Mouse (Mus musculus): ENCODE measurements at regions not wholly inside any gene's neighbourhood (a gene's known extent, or its start where the extent isn't known, plus 50 kb on each side); places are given as distances from the start of the nearest gene placed in this dataset.

DNA sequence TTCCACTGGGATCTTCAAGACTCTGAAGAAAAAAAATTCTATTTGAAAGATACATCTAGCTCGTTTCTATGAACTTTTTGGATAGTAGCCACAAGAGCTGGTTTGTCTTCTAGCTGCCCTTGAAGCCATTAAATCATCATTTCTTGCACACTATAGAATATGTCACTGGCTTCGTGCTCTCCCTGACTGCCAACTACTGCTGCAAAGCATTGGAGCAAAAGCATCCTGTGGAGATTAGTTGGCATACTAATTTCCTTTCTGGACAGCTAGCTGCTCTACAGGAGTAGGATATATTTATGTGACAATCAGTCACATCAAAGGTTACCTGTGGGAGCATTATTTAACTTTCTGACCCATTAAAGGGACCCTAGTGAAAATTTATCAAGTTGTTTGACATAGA is 243.1 kb downstream of the Pdgfc start:
- no peak for DNase-seq

- DNase-seq, result no peak
Measured at GRCm38 (mm10) chr3:81289762-81290161, 253.5 kb downstream of the Pdgfc start.

DNA sequence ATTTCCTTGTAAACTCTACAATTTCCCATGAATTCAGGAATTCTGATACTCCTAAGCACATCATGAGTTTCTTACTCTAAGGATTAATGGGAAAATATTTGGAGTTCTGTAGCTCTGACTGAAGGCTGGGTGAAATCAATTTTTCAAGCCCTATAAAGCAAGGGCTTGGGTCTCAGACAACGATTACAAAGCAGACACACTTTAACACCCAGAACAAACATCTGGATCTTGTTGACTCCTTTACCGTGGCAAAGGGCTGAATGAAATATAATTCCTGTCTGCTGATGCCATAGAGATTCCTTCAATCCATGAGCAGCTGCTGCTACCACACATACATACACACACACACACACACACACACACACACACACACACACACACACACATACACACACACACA is 256.2 kb downstream of the Pdgfc start:
- no peak for DNase-seq

DNA sequence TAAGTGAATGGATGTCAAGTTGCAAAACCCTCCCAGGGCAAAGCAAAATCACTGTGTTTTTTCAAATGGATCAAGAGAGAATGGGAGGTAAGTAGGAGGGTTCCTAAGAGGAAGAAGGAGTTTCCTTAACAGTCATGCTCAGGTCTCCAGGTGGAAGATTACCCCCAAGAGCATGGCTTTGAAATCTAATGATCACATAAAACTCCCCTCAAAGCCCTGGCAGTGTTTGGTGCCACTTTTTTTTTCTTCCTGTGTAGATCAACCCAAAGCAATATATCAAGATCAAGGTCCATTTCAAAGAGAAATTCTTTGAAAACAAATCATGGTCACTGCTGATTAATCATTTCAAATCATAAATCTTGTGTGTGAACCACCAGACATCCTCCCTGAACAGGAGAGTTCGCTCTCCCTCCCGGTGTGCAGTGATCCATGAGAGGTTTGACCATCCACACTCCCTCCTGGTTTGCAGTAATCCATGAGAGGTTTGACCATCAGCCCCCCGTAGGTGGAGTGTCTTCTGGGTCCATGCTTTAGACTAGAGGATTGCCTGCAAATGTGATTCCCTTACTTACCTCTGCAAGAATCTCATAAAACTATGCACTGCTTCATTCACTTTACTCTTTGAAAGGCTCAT is 257.1 kb downstream of the Pdgfc start:
- no peak for DNase-seq

- DNase-seq, result no peak
Measured at GRCm38 (mm10) chr3:81304017-81304791, 268.0 kb downstream of the Pdgfc start.

GRCm38 (mm10) chr3:81305412-81306165 is 269.4 kb downstream of the Pdgfc start:
- DNase-seq, result no peak

DNA sequence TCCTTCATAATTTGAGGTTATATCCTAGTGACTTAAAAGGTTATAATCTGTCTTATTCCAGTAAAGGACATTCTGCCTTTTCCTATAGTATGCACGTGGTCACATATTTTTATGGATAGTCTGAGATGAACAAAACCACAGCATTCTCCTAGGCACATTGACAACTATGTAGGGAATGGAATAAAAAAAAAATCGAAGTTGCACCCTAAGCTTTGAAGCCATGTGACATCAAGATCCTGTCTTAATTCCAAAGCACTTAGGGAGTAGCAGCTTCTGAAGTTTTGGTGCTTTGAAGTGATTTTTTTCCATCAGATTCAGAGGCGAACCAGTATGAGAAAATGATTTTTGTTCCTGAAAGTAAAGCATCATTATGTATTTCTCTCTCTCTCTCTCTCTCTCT is 290.6 kb downstream of the Pdgfc start:
- DNase-seq, result no peak

DNA sequence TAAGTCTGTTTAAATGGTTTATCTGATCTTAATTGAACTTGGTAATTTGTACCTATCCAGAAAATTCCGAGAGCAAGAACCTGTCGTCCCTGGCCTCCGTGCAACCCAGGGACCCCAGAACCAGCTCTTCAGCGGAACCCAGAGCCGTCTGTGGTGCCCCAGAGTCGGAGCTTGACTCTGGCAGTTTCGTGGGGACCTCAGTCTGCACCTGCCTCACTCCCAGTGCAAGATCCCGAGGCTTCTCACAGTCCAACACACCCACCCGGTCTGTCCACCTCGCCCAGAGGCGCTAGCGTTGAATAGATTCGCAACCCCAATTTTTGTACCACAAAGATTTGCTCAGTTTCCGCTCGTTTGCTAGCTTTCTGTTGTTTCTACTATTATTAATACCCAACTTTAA is 315.5 kb downstream of the Pdgfc start:
- DNase-seq, result no peak

DNA sequence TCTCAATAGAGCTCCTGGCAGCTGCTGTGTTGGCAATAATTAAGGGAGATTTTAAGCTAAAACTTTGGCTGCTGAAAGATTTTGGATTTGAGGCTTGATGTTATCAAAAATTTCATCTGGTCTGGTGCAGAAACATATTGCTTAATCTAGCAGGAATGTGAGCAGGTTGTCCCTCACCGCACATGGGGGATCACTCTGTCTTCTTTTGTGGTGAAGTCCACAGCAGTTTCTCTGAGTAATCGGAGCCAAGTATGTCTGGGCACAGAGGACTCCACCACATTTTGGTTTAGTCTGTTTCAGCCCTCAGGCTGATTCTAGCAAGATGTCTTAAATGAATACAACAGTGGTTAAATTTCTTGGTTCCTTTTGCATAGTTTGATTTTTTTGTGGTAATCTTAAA is 331.7 kb downstream of the Pdgfc start:
- no peak for DNase-seq

GRCm38 (mm10) chr3:81368642-81369041 is 332.4 kb downstream of the Pdgfc start:
- no peak for DNase-seq

DNA sequence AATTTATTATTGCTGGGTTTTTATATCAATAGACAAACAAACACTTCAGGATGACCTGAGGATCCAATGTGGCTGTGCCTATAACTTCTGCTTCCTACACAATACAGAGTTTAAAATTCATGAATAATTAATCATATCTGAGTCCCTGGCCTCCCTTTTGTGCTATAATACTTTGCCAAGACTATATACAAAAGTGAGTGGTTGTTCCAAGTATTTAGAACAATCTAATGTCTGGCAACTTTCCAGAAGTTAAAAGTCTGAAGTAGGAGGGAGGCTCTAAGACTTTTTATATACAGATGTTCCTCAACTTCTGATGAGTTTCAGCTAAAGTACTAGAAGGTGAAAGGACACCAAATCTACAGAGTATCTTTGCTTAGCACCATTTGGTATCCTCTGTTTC is 333.5 kb downstream of the Pdgfc start:
- DNase-seq, result no peak

- no peak for DNase-seq
Measured at GRCm38 (mm10) chr3:81375990-81376389, 339.8 kb downstream of the Pdgfc start.

GRCm38 (mm10) chr3:81377466-81377865 is 341.2 kb downstream of the Pdgfc start:
- DNase-seq, result no peak

DNA sequence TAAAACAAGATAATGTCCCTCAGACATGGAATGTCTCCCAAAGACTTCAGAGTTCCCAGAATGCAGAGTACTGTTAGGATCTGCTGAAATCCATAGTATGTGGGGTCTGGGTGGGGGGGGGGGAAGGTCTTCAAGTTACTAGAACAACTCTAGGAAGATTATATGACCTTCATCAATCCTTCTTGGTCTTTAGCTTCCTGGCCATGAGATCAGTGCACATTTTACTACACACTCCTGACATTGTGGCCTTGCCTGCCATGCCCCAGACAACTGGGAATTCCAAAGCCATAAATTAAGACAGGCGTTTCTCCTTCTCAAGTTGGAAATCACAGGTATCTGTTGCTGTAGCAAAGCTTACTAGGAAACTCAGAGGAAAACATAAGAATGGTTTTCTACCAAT is 343.1 kb downstream of the Pdgfc start:
- no peak for DNase-seq

GRCm38 (mm10) chr3:81386931-81387330 is 350.7 kb downstream of the Pdgfc start:
- DNase-seq, result no peak

GRCm38 (mm10) chr3:81387634-81388033 is 351.4 kb downstream of the Pdgfc start:
- no peak for DNase-seq

DNA sequence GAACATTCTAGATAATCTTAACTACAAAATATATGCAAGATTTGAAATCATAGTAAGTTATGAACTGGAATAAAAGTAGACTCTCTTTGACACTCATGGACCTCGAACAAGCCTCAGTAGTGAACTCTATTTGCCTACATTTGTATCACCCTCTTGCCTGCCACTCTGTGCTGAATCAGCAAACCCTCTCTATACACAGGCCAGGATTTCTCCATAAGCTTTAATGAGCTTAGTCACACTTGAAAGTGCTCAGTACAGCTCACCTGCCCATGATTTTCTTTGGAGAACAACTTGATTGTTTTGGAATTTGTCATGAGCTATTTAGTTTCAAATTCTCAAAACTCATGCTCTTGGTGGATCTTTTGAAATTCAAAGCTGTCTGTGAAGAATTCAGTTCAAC is 361.0 kb downstream of the Pdgfc start:
- DNase-seq, result no peak

DNA sequence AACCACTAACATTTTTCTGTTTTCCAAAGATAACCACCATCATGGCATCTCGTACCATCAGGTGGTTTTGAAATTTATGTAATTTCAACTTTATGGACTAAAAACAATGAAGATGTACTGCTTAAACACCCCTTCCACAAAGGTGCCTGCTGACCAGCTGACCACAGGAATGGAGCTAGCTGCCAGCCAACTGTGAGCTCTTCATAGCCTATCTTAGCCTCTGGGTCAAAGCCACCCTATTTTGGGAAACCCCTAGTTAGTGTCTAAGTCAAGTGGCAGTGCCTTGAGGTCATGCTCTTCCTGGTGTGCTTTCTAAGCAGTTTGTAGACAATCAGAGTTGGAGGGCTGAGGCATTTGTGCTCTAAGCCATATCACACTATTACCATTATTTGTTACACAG is 364.8 kb downstream of the Pdgfc start:
- no peak for DNase-seq

DNA sequence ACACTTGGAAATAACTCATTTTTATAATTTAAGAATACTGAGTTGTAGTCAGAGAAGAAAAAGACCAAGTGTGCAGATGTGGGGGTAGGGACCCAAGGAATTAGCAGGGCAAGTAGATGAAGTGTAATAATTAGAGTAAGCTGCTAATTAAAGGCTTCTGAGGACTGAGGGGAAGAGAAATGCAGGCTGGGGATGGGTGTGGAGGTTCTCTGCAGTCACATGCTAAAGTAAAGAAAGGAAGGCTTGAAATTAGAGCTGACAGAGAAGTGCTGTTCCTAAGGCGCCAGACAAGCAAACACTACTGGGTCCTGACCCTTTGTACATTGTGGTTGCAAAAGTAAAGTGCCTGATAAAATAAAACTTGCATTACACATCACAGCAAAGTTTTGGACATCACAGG is 372.7 kb downstream of the Pdgfc start:
- peak; percentile 1 for DNase-seq

GRCm38 (mm10) chr3:81421875-81422274 is 385.7 kb downstream of the Pdgfc start:
- no peak for DNase-seq

DNA sequence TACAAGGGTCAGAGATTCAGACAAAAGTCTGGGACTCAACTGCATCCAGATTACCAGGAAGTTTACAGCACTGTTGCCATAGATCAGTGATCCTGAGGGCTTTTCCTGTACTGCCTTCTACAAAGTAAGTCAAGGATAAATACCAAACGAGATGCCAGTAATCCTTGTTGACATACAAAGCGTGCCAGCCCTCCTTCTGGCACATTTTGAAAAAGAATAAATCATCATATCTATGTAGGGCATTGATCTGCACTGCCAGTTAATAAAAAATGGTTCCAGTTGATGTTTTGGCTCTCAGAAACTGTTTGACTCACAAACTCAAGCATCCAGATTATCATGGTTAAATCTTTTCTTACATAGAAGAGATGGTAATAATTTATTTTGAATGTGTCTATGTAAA is 390.5 kb downstream of the Pdgfc start:
- DNase-seq, result no peak

Data from lung, postnatal 36 days (tissue).